8 mouse cellular contexts compared by ENCODE assay signal in the genomic region with DNA sequence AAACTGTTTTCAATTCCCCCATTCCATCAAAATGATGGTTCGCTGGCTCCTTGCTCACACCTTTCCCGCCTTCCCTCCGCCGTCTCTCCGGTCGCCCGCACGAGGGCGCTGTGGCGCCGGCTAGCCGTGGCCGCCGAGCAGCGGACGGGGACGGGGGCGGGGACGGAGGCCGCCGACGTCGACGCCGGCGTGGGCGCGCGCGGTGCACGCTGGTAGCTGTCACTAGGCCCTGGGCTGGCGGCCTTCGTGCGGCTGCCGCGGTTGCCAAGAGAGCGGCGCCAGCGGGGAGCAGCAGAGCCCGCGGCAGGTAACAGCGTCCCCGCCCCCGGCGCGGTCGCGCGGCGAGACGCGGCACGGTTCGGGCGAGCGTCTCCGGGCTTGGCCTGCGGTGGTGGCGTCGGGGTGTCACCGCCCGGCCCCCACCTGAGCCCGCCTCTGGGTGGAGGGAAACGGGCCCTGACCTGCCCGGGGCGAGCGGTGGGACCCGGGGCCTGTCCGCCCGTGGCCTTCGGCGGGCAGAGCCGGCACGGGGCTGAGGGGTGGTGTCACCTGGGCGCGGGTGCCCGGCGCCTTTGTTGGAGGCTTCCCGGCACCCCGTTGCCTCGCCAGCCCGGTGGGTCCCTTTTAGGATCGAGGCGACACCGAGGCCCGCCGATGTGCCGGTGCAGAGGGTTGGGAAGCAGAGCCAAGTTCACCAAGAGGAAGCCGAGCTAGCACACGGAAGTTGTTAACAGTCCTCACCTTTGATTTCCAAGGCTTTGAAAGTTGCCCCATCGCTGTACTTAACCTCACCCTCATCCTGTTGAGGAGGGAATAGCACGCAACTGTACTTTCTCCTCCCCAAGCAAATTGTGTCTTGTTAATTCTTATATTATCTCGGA. TPM values are rescaled to one million over a fixed set of nuclear protein-coding genes. Genes with fewer than 3 reads are reported as not detected.
DNase-seq lines count a peak whose midpoint lies in the region; ATAC-seq and TF ChIP-seq lines count a peak whose summit lies in the region.

TSS of gene Dop1a (plus strand) at position 165 of the 881 bp plus-strand sequence.

- peak within 1 kb of the TSS; percentile 89 for H3K4me3 ChIP-seq in embryonic facial prominence, embryonic 14.5 days (ENCODE audit: low read depth, low read length)
- H3K4me3 ChIP-seq in heart, adult 2 months, result peak within 1 kb of the TSS; percentile 85

- H3K27me3 ChIP-seq in embryonic facial prominence, embryonic 14.5 days (replicated peaks; ENCODE audit: control insufficient read depth, insufficient read depth, low read length), result peaks cover 3% of the 10 kb centered on the region
- no peaks in the 10 kb centered on the region for H3K27me3 ChIP-seq in heart, adult 2 months (ENCODE audit: control insufficient read depth, insufficient read depth, low read length)

- 1% methylated on average over 72 of the region's 93 CpGs for WGBS in embryonic facial prominence, embryonic 14.5 days
- under 1% methylated on average over 93 of the region's 93 CpGs for WGBS in heart, adult 2 months

- ATAC-seq in embryonic facial prominence, embryonic 14.5 days (ENCODE audit: low read depth), result peak; percentile 95
- peak; percentile 71 for ATAC-seq in monocyte, adult 5-6 weeks (replicated peaks; ENCODE audit: insufficient number of reproducible peaks, low FRiP score, low TSS enrichment, poor library complexity, severe bottlenecking)

- intact Hi-C loops in heart, adult 2 months (cut with DNase I), result loop anchor here (2.0 kb wide), 1 partner anchor 104 kb away; the partner anchor contains the start of genes Pgm3 and Rwdd2a

- H3K9me3 ChIP-seq in embryonic facial prominence, embryonic 14.5 days (ENCODE audit: control insufficient read depth, low read length), result no peaks in the 10 kb centered on the region

- H3K4me1 ChIP-seq in embryonic facial prominence, embryonic 14.5 days (ENCODE audit: control insufficient read depth, insufficient read depth, low read length), result peaks cover 6% of the 10 kb centered on the region; the same call in 1 of the 2 replicates
- no peaks in the 10 kb centered on the region for H3K4me1 ChIP-seq in heart, adult 2 months (ENCODE audit: control insufficient read depth, insufficient read depth, low read length)

- TF ChIP-seq POLR2A in heart, adult 2 months (IDR thresholded peaks at IDR 0.05; ENCODE audit: insufficient read depth, low read depth, low read length), result peak; percentile 43; the same call in 1 of the 2 replicates

- peak; percentile 99 for TF ChIP-seq CTCF in heart, adult 2 months (IDR thresholded peaks at IDR 0.05)

- H3K79me2 ChIP-seq in heart, adult 2 months (replicated peaks; ENCODE audit: control insufficient read depth, insufficient read depth, low read length), result no peaks in the 10 kb centered on the region; the same call in 1 of the 2 replicates

- peak within 1 kb of the TSS; percentile 72; the same call in 1 of the 2 replicates for H3K27ac ChIP-seq in embryonic facial prominence, embryonic 14.5 days (replicated peaks; ENCODE audit: low read depth, low read length)
- H3K27ac ChIP-seq in heart, adult 2 months, result peak within 1 kb of the TSS; percentile 93

- H3K36me3 ChIP-seq in embryonic facial prominence, embryonic 14.5 days (ENCODE audit: control insufficient read depth, insufficient read depth, low read length), result no peaks in the 10 kb centered on the region
- peaks cover 2% of the 10 kb centered on the region; the same call in 1 of the 2 replicates for H3K36me3 ChIP-seq in heart, adult 2 months (ENCODE audit: control insufficient read depth, insufficient read depth, low read length)

- H3K9ac ChIP-seq in embryonic facial prominence, embryonic 14.5 days (ENCODE audit: low read depth, low read length), result peak within 1 kb of the TSS; percentile 88
- H3K9ac ChIP-seq in heart, adult 2 months (ENCODE audit: low read depth, low read length), result peak within 1 kb of the TSS; percentile 87

- H3K4me2 ChIP-seq in embryonic facial prominence, embryonic 14.5 days (ENCODE audit: low read depth, low read length), result peak within 1 kb of the TSS; percentile 71

- TF ChIP-seq EP300 in heart, adult 2 months (IDR thresholded peaks at IDR 0.05; ENCODE audit: insufficient read depth, low read depth, low read length), result 0 out of 2 replicates have a peak, but pooled peaks have one; percentile 51

- DNase-seq in 3T3-L1 (ENCODE audit: low read depth, low spot score), result peak; percentile 81
- peak; percentile 76 to 79 for DNase-seq in adrenal gland, postnatal 4 days (ENCODE audit: low spot score in 2 of 2)
- peak; percentile 94 for DNase-seq in embryonic facial prominence, embryonic 14.5 days (ENCODE audit: low spot score)
- peak; percentile 94 for DNase-seq in heart, adult 2 months
- peak; percentile 89 for DNase-seq in kidney, adult 9 months
- peak; percentile 94 for DNase-seq in liver
- peak; percentile 91 to 98 for DNase-seq in spleen, postnatal 4 days (ENCODE audit: low spot score in 2 of 2)

RNA-seq across cellular contexts. Expression of gene Dop1a, which starts in this region (rescaled TPM):
- total RNA-seq in adrenal gland, postnatal 4 days (2021), result 10 to 100 TPM; 34.3 to 35.3 TPM
- polyA plus RNA-seq in embryonic facial prominence, embryonic 14.5 days (2014; fragmentation: Nextera tagmentation; extraction: Ambion mirVana), result 19.2 and 20.8 TPM in 2 replicates
- 10 to 100 TPM; 16.2 to 17.9 TPM for total RNA-seq in heart, adult 2 months (2021)
- 9.1 and 10.5 TPM in 2 replicates for polyA plus RNA-seq in heart, adult 2 months (2012; rRNA removed)
- total RNA-seq in monocyte, adult 5-6 weeks (2017), result 33.0 to 59.5 TPM (median 40.1 TPM) in 3 replicates

Comparison
In these comparisons a context has a peak if more than half of its experiments do, and no peak if none do; other contexts are left out.
1. Peak in every context shown above with its lines: DNase-seq, ATAC-seq, H3K4me3 ChIP-seq and H3K27ac ChIP-seq.